Mouse (Mus musculus) ES-E14 (cell line): ENCODE measurements around the gene Bri3.

ENCODE experiments used
- ZC3H11A ChIP-seq: IDR thresholded peaks from 2 replicates; pipeline ENCODE4 v1.6.1; 2012; ENCODE audit warnings: low read depth, mild to moderate bottlenecking, inconsistent platforms, low read length, borderline replicate concordance
- ZNF384 ChIP-seq: IDR thresholded peaks from 2 replicates; pipeline ENCODE4 v1.6.1; 2012; ENCODE audit warnings: low read depth, low read length, inconsistent platforms

DNA sequence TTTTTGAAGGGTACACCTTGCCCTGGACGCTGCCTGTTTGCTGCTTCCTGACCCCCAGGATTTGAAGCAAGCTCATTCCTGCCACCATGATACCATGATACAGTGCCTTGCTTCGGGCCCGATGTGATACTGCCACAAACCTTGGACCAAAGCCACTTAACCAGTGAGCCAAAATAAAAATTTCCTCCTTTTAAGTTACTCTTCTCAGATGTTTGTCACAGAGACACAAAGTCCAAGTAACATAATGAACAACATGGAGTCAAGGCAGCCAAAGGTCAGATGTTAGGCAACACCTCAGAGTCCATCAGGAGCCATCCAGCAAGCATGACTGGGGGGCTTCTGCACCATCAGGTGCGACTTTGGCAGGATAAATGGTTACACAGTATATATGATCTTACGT, 11.7 kb upstream of the Bri3 start:
- TF ChIP-seq ZNF384 (no peak), ZC3H11A (no peak)
